Mouse (Mus musculus) heart, embryonic 16.5 days (tissue): Measurements from ENCODE around the gene Tprn. TPM values are rescaled to one million over a fixed set of nuclear protein-coding genes. Genes with fewer than 3 reads are reported as not detected.

Experiments
- ATAC-seq: fragments of 200-750 bp; cut with Nextera tagmentation; replicated peaks from 2 replicates; pipeline ENCODE4 v1.8.0; 2017; ENCODE audit warnings: moderate number of reproducible peaks; ENCODE audit not compliant: insufficient read depth, low FRiP score; ENCODE audit errors: extremely low read depth
- H3K27ac ChIP-seq: fragments of 300-500 bp; sonication (generic); 2 replicates; pipeline ENCODE4 v1.5.1; 2014; ENCODE audit warnings: mild to moderate bottlenecking, low read length, control low read depth, moderate library complexity
- H3K27me3 ChIP-seq: fragments of 300-500 bp; sonication (generic); 2 replicates; pipeline ENCODE4 v1.6.1; 2014; ENCODE audit warnings: low read length, mixed read lengths; ENCODE audit not compliant: control insufficient read depth, insufficient read depth
- H3K36me3 ChIP-seq: fragments of 300-500 bp; sonication (generic); 2 replicates; pipeline ENCODE4 v1.6.1; 2014; ENCODE audit not compliant: control insufficient read depth, insufficient read depth
- H3K4me1 ChIP-seq: fragments of 300-500 bp; sonication (generic); 2 replicates; pipeline ENCODE4 v1.6.1; 2014; ENCODE audit warnings: low read length, mixed read lengths; ENCODE audit not compliant: control insufficient read depth, insufficient read depth
- H3K4me2 ChIP-seq: fragments of 300-500 bp; sonication (generic); 2 replicates; pipeline ENCODE4 v1.6.1; 2014; ENCODE audit warnings: low read depth, mild to moderate bottlenecking, control low read depth, low read length
- H3K4me3 ChIP-seq: fragments of 300-500 bp; sonication (generic); 2 replicates; pipeline ENCODE4 v1.5.1; 2014; ENCODE audit warnings: mild to moderate bottlenecking, control low read depth, low read length
- H3K9ac ChIP-seq: fragments of 300-500 bp; sonication (generic); 2 replicates; pipeline ENCODE4 v1.6.1; 2014; ENCODE audit warnings: low read length, control low read depth
- H3K9me3 ChIP-seq: fragments of 300-500 bp; sonication (generic); replicated peaks from 2 replicates; pipeline ENCODE4 v1.6.1; 2016; ENCODE audit warnings: low read length; ENCODE audit not compliant: control insufficient read depth
- whole genome bisulfite sequencing: fragments of 180-500 bp; shearing (Covaris S2); extraction: QIAGEN DNeasy Blood & Tissue Kit; methylation state at CpG from one replicate; pipeline ENCODE4 v1.1.7; 2014; 5-methylcytosine and 5-hydroxymethylcytosine counted together
- polyA plus RNA-seq: library from polyadenylated mRNA; unstranded; fragments of >200 nt; fragmentation: Nextera tagmentation; extraction: Ambion mirVana; gene quantifications from 2 replicates; pipeline ENCODE4 v1.2.1, GENCODE M21; 2015

The Tprn gene
- polyA plus RNA-seq, 1 experiment from 2014 or later = 5.9 TPM

- peak overlapping the region; percentile 41 for H3K4me3 ChIP-seq
- H3K4me2 ChIP-seq = no peak overlapping the region
- H3K4me1 ChIP-seq = peaks cover 13% of the 10 kb centered on the region
- no peak overlapping the region for H3K27ac ChIP-seq
- H3K9me3 ChIP-seq = no peaks in the 10 kb centered on the region
- no peaks in the 10 kb centered on the region for H3K36me3 ChIP-seq
- peaks cover 82% of the 10 kb centered on the region for H3K27me3 ChIP-seq
- 8% methylated on average over 32 of the region's 32 CpGs for WGBS
- H3K9ac ChIP-seq = no peak overlapping the region
- ATAC-seq = no peak
Observed at GRCm38 (mm10) chr2:25291184-25292053, 29.0 kb downstream of the Tprn start.

- Histone ChIP-seq H3K9ac (0 out of 2 replicates have a peak overlapping the region, but pooled peaks have one; percentile 31), H3K4me2 (peak overlapping the region; percentile 65), H3K9me3 (no peaks in the 10 kb centered on the region), H3K36me3 (no peaks in the 10 kb centered on the region), H3K27ac (no peak overlapping the region), H3K27me3 (peaks cover 87% of the 10 kb centered on the region), H3K4me3 (peak overlapping the region; percentile 49), H3K4me1 (peaks cover 13% of the 10 kb centered on the region)
- WGBS = 6% methylated on average over 40 of the region's 43 CpGs
- no peak for ATAC-seq
Observed at GRCm38 (mm10) chr2:25292054-25292544, 29.7 kb downstream of the Tprn start.

- H3K9me3 ChIP-seq = no peaks in the 10 kb centered on the region
- peaks cover 89% of the 10 kb centered on the region for H3K27me3 ChIP-seq
- no peak overlapping the region for H3K9ac ChIP-seq
- no peak overlapping the region for H3K4me3 ChIP-seq
- no peaks in the 10 kb centered on the region for H3K36me3 ChIP-seq
- WGBS = 0% methylated on average over 1 of the region's 1 CpGs
- no peak overlapping the region for H3K27ac ChIP-seq
- peaks cover 13% of the 10 kb centered on the region for H3K4me1 ChIP-seq
- no peak overlapping the region for H3K4me2 ChIP-seq
- no peak for ATAC-seq
Observed at GRCm38 (mm10) chr2:25292856-25293255, 30.4 kb downstream of the Tprn start.

GRCm38 (mm10) chr2:25293706-25294105 is 31.3 kb downstream of the Tprn start:
- H3K4me1 ChIP-seq = peaks cover 13% of the 10 kb centered on the region
- H3K27ac ChIP-seq = no peak overlapping the region
- no peak for ATAC-seq
- no peaks in the 10 kb centered on the region for H3K9me3 ChIP-seq
- H3K27me3 ChIP-seq = peaks cover 80% of the 10 kb centered on the region
- H3K36me3 ChIP-seq = no peaks in the 10 kb centered on the region
- 65% methylated on average over 9 of the region's 9 CpGs for WGBS
- no peak overlapping the region for H3K4me2 ChIP-seq
- H3K4me3 ChIP-seq = no peak overlapping the region
- H3K9ac ChIP-seq = no peak overlapping the region

- ATAC-seq = no peak
Observed at GRCm38 (mm10) chr2:25297093-25297492, 34.7 kb downstream of the Tprn start.

GRCm38 (mm10) chr2:25298046-25298445 is 35.6 kb downstream of the Tprn start:
- H3K27me3 ChIP-seq = peaks cover 37% of the 10 kb centered on the region
- no peaks in the 10 kb centered on the region for H3K9me3 ChIP-seq
- ATAC-seq = no peak

More at GRCm38 (mm10) chr2:25297093-25297492, 34.7 kb downstream of the Tprn start:
- H3K27me3 ChIP-seq = peaks cover 47% of the 10 kb centered on the region
- H3K36me3 ChIP-seq = no peaks in the 10 kb centered on the region
- H3K4me1 ChIP-seq = peaks cover 2% of the 10 kb centered on the region; the same call in 1 of the 2 replicates
- no peak overlapping the region for H3K4me2 ChIP-seq
- WGBS = 73% methylated on average over 8 of the region's 8 CpGs
- H3K9ac ChIP-seq = no peak overlapping the region
- no peak overlapping the region for H3K4me3 ChIP-seq
- H3K27ac ChIP-seq = no peak overlapping the region
- no peaks in the 10 kb centered on the region for H3K9me3 ChIP-seq

GRCm38 (mm10) chr2:25303452-25303851 is 41.0 kb downstream of the Tprn start:
- peaks cover 43% of the 10 kb centered on the region for H3K27me3 ChIP-seq

More at GRCm38 (mm10) chr2:25298046-25298445, 35.6 kb downstream of the Tprn start:
- Histone ChIP-seq H3K36me3 (no peaks in the 10 kb centered on the region), H3K27ac (no peak overlapping the region), H3K4me2 (no peak overlapping the region), H3K4me1 (no peaks in the 10 kb centered on the region), H3K4me3 (no peak overlapping the region), H3K9ac (no peak overlapping the region)
- WGBS = 72% methylated on average over 10 of the region's 10 CpGs

GRCm38 (mm10) chr2:25303931-25304656 is 41.7 kb downstream of the Tprn start:
- Histone ChIP-seq H3K9me3 (no peaks in the 10 kb centered on the region), H3K27me3 (peaks cover 49% of the 10 kb centered on the region), H3K9ac (no peak overlapping the region), H3K4me1 (0 out of 2 replicates have a peak, but pooled peaks cover 3% of the 10 kb centered on the region), H3K4me3 (no peak overlapping the region), H3K36me3 (no peaks in the 10 kb centered on the region), H3K4me2 (no peak overlapping the region), H3K27ac (no peak overlapping the region)
- ATAC-seq = no peak
- WGBS = 69% methylated on average over 7 of the region's 7 CpGs

More at GRCm38 (mm10) chr2:25303452-25303851, 41.0 kb downstream of the Tprn start:
- Histone ChIP-seq H3K4me3 (no peak overlapping the region), H3K9ac (no peak overlapping the region), H3K27ac (no peak overlapping the region), H3K9me3 (no peaks in the 10 kb centered on the region), H3K4me2 (no peak overlapping the region), H3K36me3 (no peaks in the 10 kb centered on the region), H3K4me1 (0 out of 2 replicates have a peak, but pooled peaks cover 3% of the 10 kb centered on the region)
- WGBS = 68% methylated on average over 3 of the region's 3 CpGs
- no peak for ATAC-seq
